Mouse (Mus musculus) hematopoietic stem cell, adult 5-6 weeks (primary cell): ENCODE data around the gene Calhm1. TPM values are rescaled to one million over a fixed set of nuclear protein-coding genes. Genes with fewer than 3 reads are reported as not detected.

Experiments
- ATAC-seq, 2 experiments: fragments of 125-278 bp in 1 of 2; replicated peaks in 1 of 2; 2 replicates each; pipeline ENCODE4 v1.8.0; 2016 to 2017; ENCODE audit warnings: inconsistent platforms in 2 of 2, mild to moderate bottlenecking in 2 of 2, moderate number of reproducible peaks in 2 of 2, low read depth in 1 of 2, moderate TSS enrichment in 1 of 2; ENCODE audit not compliant: low FRiP score in 2 of 2, poor library complexity in 2 of 2, severe bottlenecking in 2 of 2, insufficient read depth in 1 of 2, low TSS enrichment in 1 of 2
- total RNA-seq: library from RNA; stranded (forward); fragments of 172-1452, 232-1000 nt; gene quantifications from 2 replicates; pipeline ENCODE4 v1.2.3, GENCODE M21; 2017

Gene Calhm1
- not detected in 2 replicates for total RNA-seq

- ATAC-seq, result no peak
These were observed at the start of gene Calhm1 for GRCm38 (mm10) chr19:47144154-47144553. Calhm1 (minus strand) TSS chr19:47144254.

- no peak for ATAC-seq
These were observed 48.1 kb upstream of the Calhm1 start for GRCm38 (mm10) chr19:47192158-47192557.

GRCm38 (mm10) chr19:47188515-47189128, 44.6 kb upstream of the Calhm1 start:
- ATAC-seq, result no peak

- ATAC-seq, result no peak
These were observed 42.6 kb upstream of the Calhm1 start for GRCm38 (mm10) chr19:47186514-47187275.

- ATAC-seq, result peak in 1 of 2 experiments; percentile 45; a peak in 1 of 4 replicates
These were observed 40.7 kb upstream of the Calhm1 start for GRCm38 (mm10) chr19:47184736-47185135.

- ATAC-seq, result no peak
These were observed 40.2 kb upstream of the Calhm1 start for GRCm38 (mm10) chr19:47184221-47184620.

GRCm38 (mm10) chr19:47180011-47180410, 36.0 kb upstream of the Calhm1 start:
- ATAC-seq, result no peak

GRCm38 (mm10) chr19:47179272-47179809, 35.3 kb upstream of the Calhm1 start:
- no peak for ATAC-seq

GRCm38 (mm10) chr19:47178431-47179271, 34.6 kb upstream of the Calhm1 start, which contains the start of gene Neurl1a:
Neurl1a (plus strand) TSS chr19:47178820.
- ATAC-seq, result no peak

- ATAC-seq, result peak; percentile 51 to 59; a peak in 2 of 4 replicates
These were observed 33.9 kb upstream of the Calhm1 start for GRCm38 (mm10) chr19:47178001-47178400.

GRCm38 (mm10) chr19:47176916-47177505, 33.0 kb upstream of the Calhm1 start:
- ATAC-seq, result no peak

- ATAC-seq, result no peak
These were observed 31.4 kb upstream of the Calhm1 start for GRCm38 (mm10) chr19:47175472-47175871.

GRCm38 (mm10) chr19:47174515-47174914, 30.5 kb upstream of the Calhm1 start:
- 0 out of 4 replicates have a peak, but pooled peaks of 1 of the 2 experiments have one; percentile 44 for ATAC-seq

- peak; percentile 78 to 81 for ATAC-seq
These were observed 24.8 kb upstream of the Calhm1 start for GRCm38 (mm10) chr19:47168793-47169412.

GRCm38 (mm10) chr19:47168223-47168622, 24.2 kb upstream of the Calhm1 start:
- peak; percentile 81 to 86 for ATAC-seq

- no peak for ATAC-seq
These were observed 23.7 kb upstream of the Calhm1 start for GRCm38 (mm10) chr19:47167617-47168214.
